Mouse (Mus musculus) kidney, adult 2 months (tissue): ENCODE data around the gene Zdhhc12.

ENCODE experiments used
- CTCF ChIP-seq: fragments of 200-500 bp; conservative IDR thresholded peaks from 2 replicates; pipeline ENCODE4 v1.5.1; 2011; ENCODE audit warnings: low read depth, mild to moderate bottlenecking, control low read depth, low read length, moderate library complexity, mixed read lengths; ENCODE audit not compliant: insufficient read depth, insufficient read length
- POLR2A ChIP-seq: fragments of 200-500 bp; IDR thresholded peaks from one replicate; pipeline ENCODE4 v1.6.1; 2011; ENCODE audit warnings: low read depth, low read length, control low read depth

DNA sequence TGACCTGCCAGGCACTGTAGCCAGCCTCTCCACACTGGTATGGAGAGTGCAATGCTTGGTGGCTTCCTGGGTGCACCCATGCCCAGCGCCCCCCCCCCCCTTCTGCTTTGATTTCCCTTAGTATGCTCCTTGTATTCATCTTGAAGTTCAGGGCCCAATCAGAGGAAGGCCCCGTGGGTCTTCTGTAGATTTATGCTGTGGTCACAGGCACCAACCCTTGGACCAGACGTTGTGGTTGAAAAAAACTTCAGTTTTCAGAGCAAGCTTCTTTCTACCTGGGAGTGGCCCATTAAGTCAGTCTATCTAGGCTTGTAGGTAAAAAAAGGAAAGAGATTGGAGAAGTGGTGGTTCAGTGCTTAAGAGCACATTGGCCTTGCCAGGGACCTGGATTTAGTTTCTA lies 29.7 kb downstream of the Zdhhc12 start:
- no peak for TF ChIP-seq POLR2A
- no peak for TF ChIP-seq CTCF
